Mouse (Mus musculus) neural tube, postnatal 0 days (tissue): ENCODE data around the gene Pgpep1l. TPM values are rescaled to one million over a fixed set of nuclear protein-coding genes. Genes with fewer than 3 reads are reported as not detected.

Source experiments
- polyA plus RNA-seq: library from polyadenylated mRNA; unstranded; fragments of >200 nt; fragmentation: Nextera tagmentation; extraction: Ambion mirVana; gene quantifications from 2 replicates; pipeline ENCODE4 v1.2.1, GENCODE M21; 2015

Pgpep1l gene
- not detected in 2 replicates for polyA plus RNA-seq

DNA sequence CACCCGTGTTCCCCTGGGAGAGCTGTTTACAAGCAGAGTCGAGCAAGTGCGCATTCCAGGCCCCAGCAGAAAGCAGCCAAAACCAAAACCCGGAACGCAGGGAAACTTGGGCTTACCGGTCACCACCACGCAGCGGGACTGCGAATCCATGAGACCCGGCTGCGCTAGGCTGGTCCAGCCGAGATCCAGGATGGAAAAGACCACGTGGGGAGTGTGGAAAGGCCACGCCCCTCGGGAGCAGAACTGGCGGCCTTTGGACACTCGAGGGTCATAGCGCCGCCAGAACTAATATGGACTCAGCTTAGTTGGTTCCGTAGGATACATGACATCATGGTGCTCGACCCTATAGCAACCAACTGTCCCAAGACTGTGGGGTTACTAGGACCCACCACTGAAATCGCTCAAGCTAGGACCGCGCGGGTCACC, at the start of gene Pgpep1l:
Gene Pgpep1l, minus strand, starts transcription at position 206 of the 426 bp plus-strand sequence.

DNA sequence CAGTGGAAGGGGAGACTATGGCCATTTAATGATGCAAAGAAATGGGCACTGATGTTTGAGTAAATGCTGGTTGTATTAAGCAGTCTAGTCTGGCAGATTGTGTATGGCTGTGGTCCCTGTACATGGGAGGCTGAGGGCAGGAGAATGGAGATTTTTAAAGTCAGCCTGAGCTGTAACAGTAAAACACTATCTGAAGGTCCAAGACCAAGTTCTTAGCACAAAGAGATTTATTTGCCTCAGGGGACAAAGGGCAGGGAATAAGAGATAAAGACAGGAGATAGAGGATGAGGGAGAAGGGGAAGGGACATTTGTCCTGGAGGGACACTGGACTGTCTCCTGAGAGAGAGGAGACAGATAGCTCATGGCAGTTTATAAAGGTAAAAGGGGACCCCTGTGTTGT, 9.5 kb upstream of the Pgpep1l start, which contains the start of gene Fam169b:
Gene Fam169b, plus strand, starts transcription at position 325 of the 400 bp plus-strand sequence.

Other genes with a start within 250 kb of the Pgpep1l start
- gene Fam169b, start 9.6 kb upstream of the Pgpep1l start, polyA plus RNA-seq, result 0.08 and 0.09 TPM in 2 replicates